Mouse (Mus musculus) brain, embryonic 14.5 days (tissue): ENCODE measurements at regions not wholly inside any gene's neighbourhood (a gene's known extent, or its start where the extent isn't known, plus 50 kb on each side); places are given as distances from the start of the nearest gene placed in this dataset.
A peak's percentile ranks its signal among the peaks of the same experiment; 100 is the strongest.

Experiments
- DNase-seq: peaks from one replicate; pipeline ENCODE4 v3.0.0-alpha.2; 2011; ENCODE audit warnings: low read depth
- CTCF ChIP-seq: fragments of 200-500 bp; IDR thresholded peaks from 2 replicates; pipeline ENCODE4 v1.5.1; 2012; ENCODE audit warnings: inconsistent platforms, mild to moderate bottlenecking, moderate library complexity, borderline replicate concordance; ENCODE audit not compliant: insufficient read depth, insufficient read length; ENCODE audit errors: extremely low read depth
- POLR2A ChIP-seq: fragments of 200-500 bp; IDR thresholded peaks from 2 replicates; pipeline ENCODE4 v1.6.1; 2012; ENCODE audit warnings: mild to moderate bottlenecking, inconsistent platforms, borderline replicate concordance; ENCODE audit not compliant: poor library complexity, insufficient read depth, insufficient read length, severe bottlenecking; ENCODE audit errors: extremely low read depth

GRCm38 (mm10) chr2:170255533-170255932 lies 107.6 kb upstream of the Zfp217 start:
- no peak for DNase-seq
- TF ChIP-seq POLR2A (no peak), CTCF (no peak)

- TF ChIP-seq POLR2A, result no peak
- no peak for TF ChIP-seq CTCF
- DNase-seq, result no peak
Observed at GRCm38 (mm10) chr2:170253681-170254440, 106.0 kb upstream of the Zfp217 start.

GRCm38 (mm10) chr2:170252255-170253034 lies 104.5 kb upstream of the Zfp217 start:
- peak; percentile 39 for DNase-seq
- TF ChIP-seq POLR2A (no peak), CTCF (no peak)

GRCm38 (mm10) chr2:170250680-170251079 lies 102.8 kb upstream of the Zfp217 start:
- DNase-seq, result no peak
- no peak for TF ChIP-seq CTCF
- no peak for TF ChIP-seq POLR2A

GRCm38 (mm10) chr2:170247702-170248445 lies 100.0 kb upstream of the Zfp217 start:
- TF ChIP-seq CTCF (no peak), POLR2A (no peak)
- DNase-seq, result no peak

GRCm38 (mm10) chr2:170245637-170246341 lies 97.9 kb upstream of the Zfp217 start:
- DNase-seq, result peak; percentile 78
- TF ChIP-seq CTCF, result no peak
- TF ChIP-seq POLR2A, result no peak

GRCm38 (mm10) chr2:170244108-170244507 lies 96.2 kb upstream of the Zfp217 start:
- TF ChIP-seq CTCF (no peak), POLR2A (no peak)
- DNase-seq, result no peak

- TF ChIP-seq CTCF, result peak; percentile 43; the same call in 1 of the 2 replicates
- TF ChIP-seq POLR2A, result no peak
Observed at GRCm38 (mm10) chr2:170237959-170238358, 90.1 kb upstream of the Zfp217 start.

GRCm38 (mm10) chr2:170233426-170233825 lies 85.5 kb upstream of the Zfp217 start:
- TF ChIP-seq CTCF (no peak), POLR2A (no peak)
- no peak for DNase-seq

More at GRCm38 (mm10) chr2:170237959-170238358, 90.1 kb upstream of the Zfp217 start:
- DNase-seq, result peak; percentile 39

GRCm38 (mm10) chr2:170229461-170230080 lies 81.7 kb upstream of the Zfp217 start:
- DNase-seq, result peak; percentile 44
- TF ChIP-seq POLR2A (no peak), CTCF (no peak)
